Mouse (Mus musculus) left cerebral cortex, postnatal 4 days (tissue): ENCODE measurements around the gene Olfr148. TPM values are rescaled to one million over a fixed set of nuclear protein-coding genes. Genes with fewer than 3 reads are reported as not detected.
A peak's percentile ranks its signal among the peaks of the same experiment; 100 is the strongest.

ENCODE experiments used
- DNase-seq: peaks from one replicate; pipeline ENCODE4 v3.0.0-alpha.2; 2022
- intact Hi-C: fragments of 180-260 bp; cut with DNase I; formaldehyde crosslinking; loops from one replicate; pipeline ENCODE4 v1.15.1; 2025
- total RNA-seq, 2 experiments: library from RNA; stranded (reverse); gene quantifications; 2 replicates each; pipeline ENCODE4 v1.2.3; 2021

The Olfr148 gene
- not detected for total RNA-seq

GRCm38 (mm10) chr9:39610355-39610754 lies at the start of gene Olfr148:
Olfr148 (plus strand) TSS chr9:39610655.
- intact Hi-C loops, result no loop called here

GRCm38 (mm10) chr9:39575469-39575868 lies 35.0 kb upstream of the Olfr148 start, which contains the start of gene Olfr959:
Olfr959 (minus strand) TSS chr9:39575569.
- DNase-seq, result no peak
- intact Hi-C loops, result no loop called here

More at GRCm38 (mm10) chr9:39610355-39610754, at the start of gene Olfr148:
- DNase-seq, result no peak

DNA sequence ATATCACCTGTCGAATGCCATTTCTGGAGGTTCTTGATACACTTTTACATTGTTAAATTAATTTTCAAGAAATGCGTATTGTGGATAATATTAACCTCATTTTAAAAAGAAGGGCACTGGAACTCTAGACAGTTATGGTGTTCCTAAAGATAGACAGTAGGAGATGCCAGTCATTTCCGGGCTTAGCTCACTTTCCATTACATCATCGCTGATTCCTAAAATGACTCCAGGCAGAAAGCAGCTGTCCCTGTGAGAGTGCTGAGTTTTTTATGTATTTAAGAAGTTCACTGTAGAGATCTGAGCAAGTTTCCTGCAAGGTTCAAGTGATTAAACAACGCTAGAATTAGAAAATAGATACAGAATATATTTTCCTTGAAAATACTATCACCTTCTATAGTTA lies 33.4 kb upstream of the Olfr148 start:
- intact Hi-C loops, result no loop called here
- DNase-seq, result no peak

- intact Hi-C loops, result no loop called here
- peak; percentile 20 for DNase-seq
Observed at GRCm38 (mm10) chr9:39602536-39603332, 7.7 kb upstream of the Olfr148 start.

DNA sequence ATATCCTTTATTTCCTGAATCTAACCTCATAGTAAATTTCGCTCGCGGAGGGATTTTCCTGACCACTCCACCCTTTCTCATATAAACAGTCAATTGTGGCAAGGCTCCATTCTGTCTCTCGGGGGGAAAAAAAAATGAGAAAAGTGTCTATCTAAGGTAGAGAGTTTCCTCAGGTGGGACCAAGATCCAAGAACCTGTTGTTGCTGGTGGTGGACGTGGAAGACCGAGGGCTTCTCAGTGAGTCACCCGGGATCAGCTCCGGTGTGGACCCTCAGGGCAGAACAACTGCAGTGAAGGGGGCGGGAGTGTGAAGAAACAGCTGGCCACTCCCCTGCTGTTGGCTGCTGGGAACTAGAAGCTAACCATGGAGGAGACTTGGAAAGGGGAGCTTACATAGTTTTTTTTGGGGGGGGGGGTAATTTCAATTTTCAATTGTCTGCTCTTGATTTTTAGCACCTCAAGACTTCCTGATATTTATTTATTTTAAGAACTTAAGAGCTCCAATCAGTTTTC lies 7.1 kb upstream of the Olfr148 start:
- DNase-seq, result peak; percentile 4

GRCm38 (mm10) chr9:39603999-39604453 lies 6.4 kb upstream of the Olfr148 start, which contains the start of gene AW551984:
AW551984 (minus strand) TSS chr9:39604403.
- peak; percentile 0 for DNase-seq
- intact Hi-C loops, result no loop called here

More for the DNA sequence above, 7.1 kb upstream of the Olfr148 start:
- intact Hi-C loops, result no loop called here

- intact Hi-C loops, result loop anchor here (5.0 kb wide), 1 partner anchor 96 kb away; no protein-coding TSS in a partner anchor
- DNase-seq, result no peak
Observed at GRCm38 (mm10) chr9:39608497-39608896, 2.0 kb upstream of the Olfr148 start.

GRCm38 (mm10) chr9:39611953-39612352 lies 1.5 kb downstream of the Olfr148 start:
- DNase-seq, result peak; percentile 17
- intact Hi-C loops, result no loop called here

DNA sequence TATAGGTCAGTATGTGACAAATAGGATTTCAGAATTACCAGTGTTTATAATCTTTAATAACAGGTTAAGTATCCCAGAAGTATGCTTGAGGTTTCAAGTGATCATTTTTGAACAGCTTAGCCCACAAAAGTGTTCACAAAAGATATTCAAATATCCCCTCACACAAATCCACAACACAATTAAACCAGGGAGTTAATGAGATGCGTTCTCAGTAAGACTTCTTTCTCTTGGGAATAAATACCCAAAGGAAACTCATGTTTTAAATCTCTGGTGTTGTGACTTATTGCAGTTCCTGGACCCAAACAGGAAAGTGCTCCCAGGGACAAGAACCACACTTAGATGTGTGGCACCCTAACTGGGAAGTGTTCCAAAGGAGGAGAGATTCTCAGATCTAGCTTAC lies 10.6 kb downstream of the Olfr148 start, which contains the start of gene Olfr960:
Olfr960 (plus strand) TSS at position 301 of the 400 bp plus-strand sequence.
- DNase-seq, result no peak
- intact Hi-C loops, result no loop called here

DNA sequence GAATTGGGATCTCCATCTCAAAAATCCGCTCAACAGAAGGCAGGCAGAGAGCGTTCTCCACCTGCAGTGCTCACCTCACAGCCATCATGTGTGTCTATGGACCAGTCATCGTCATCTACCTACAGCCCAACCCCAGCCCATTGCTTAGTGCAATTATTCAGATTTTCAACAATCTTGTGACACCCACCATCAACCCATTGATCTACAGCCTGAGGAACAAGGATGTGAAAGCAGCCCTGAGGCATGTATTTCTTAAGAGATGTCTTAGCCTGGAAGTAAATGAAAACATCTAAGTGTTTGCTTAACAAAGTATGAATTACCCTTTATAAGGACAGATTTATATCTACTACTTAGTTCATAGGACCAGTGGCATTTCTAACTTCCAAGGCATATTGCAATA lies 13.3 kb downstream of the Olfr148 start:
- intact Hi-C loops, result no loop called here
- no peak for DNase-seq

GRCm38 (mm10) chr9:39624711-39625110 lies 14.3 kb downstream of the Olfr148 start:
- no peak for DNase-seq
- intact Hi-C loops, result no loop called here

DNA sequence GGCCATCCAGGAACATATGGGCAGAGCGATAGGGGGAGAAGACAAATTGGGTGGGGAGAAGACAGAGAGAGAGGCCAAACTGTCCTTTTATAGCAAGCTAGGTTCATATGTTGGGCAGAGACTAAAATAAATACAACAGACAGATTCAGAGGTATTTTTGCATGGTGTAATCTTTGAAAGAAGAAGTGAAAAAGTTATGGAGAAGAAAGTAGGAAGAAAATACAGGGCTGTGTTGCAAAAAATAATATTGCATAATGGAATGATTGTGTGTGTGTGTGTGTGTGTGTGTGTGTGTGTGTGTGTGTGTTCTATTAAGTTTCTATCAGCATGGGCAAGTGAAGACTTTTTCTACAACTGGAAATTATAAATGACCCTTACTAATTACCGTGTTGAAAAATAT lies 18.6 kb downstream of the Olfr148 start:
- DNase-seq, result no peak

DNA sequence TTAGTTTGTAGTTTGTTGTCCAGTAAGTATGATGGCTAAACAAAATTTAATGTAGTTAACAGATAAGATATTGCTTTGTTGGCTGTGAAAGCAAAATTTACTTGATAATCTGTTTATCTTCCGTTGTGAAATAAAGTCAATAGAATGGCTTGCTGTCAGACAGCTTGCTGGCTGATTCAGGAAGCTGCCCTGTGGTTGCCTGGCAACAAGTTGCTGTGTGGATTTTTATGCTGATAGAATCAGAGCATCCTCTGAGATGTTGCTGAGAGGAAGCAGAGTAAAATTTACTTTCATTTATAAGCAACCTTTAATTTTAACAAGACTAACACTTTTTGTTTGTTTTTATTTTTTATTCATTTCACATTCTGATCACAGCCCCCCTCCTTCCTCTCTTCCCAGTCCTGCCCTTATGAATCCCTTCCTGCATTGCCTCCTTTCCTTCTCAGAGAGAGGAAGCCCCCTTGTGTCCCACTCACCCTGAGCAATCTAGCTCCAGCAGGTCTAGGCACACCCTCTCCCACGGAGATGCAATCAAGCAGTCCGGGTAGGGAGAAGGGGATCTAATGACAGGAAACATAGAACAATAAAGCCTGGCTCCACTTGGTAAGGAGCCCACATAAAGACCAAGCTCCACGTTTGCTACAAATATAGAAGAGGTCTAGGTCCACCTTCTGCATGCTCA lies 23.6 kb downstream of the Olfr148 start:
- intact Hi-C loops, result no loop called here
- DNase-seq, result no peak

More for the DNA sequence above, 18.6 kb downstream of the Olfr148 start:
- intact Hi-C loops, result no loop called here

DNA sequence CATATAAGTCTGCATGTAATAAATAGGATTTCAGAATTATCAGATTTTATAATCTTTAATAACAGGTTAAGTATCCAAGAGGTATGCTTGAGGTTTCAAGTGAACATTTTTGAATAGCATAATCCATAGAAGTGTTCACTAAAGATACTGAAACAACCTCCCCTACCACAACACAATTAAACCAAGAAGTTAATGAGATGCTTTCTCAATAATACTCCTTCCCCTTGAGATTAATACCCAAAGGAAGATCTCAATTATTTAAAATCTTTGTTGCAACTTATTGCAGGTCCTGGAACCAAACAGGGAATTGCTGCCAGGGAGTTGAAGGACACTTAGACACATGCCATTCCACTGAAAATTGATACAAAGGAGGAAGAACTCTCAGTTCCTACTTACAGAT lies 34.3 kb downstream of the Olfr148 start, which contains the start of gene Olfr961:
Olfr961 (plus strand) TSS at position 301 of the 400 bp plus-strand sequence.
- no peak for DNase-seq
- intact Hi-C loops, result no loop called here

- intact Hi-C loops, result no loop called here
- no peak for DNase-seq
Observed at GRCm38 (mm10) chr9:39647382-39647781, 36.9 kb downstream of the Olfr148 start.

- no peak for DNase-seq
- intact Hi-C loops, result no loop called here
Observed at GRCm38 (mm10) chr9:39654756-39655396, 44.4 kb downstream of the Olfr148 start.

Other genes starting within 250 kb of the Olfr148 start
- gene Olfr951, start 223.2 kb upstream of the Olfr148 start, total RNA-seq, result not detected
- gene Olfr952, start 183.5 kb upstream of the Olfr148 start, total RNA-seq, result not detected
- gene Olfr954, start 154.0 kb upstream of the Olfr148 start, total RNA-seq, result not detected
- not detected for gene Olfr955, start 138.7 kb upstream of the Olfr148 start, total RNA-seq
- gene Olfr44, start 116.7 kb upstream of the Olfr148 start, total RNA-seq, result not detected
- not detected for gene Olfr957, start 94.8 kb upstream of the Olfr148 start, total RNA-seq
- under 1 TPM in 1 of 2 experiments, not detected in 1; 0.12 TPM for gene Olfr958, start 56.6 kb upstream of the Olfr148 start, total RNA-seq
- not detected for gene Olfr959, start 35.1 kb upstream of the Olfr148 start, total RNA-seq
- gene AW551984, start 6.3 kb upstream of the Olfr148 start, total RNA-seq, result 10 to 100 TPM; 21.2 to 46.8 TPM
- gene Olfr960, start 10.7 kb downstream of the Olfr148 start, total RNA-seq, result not detected
- gene Olfr961, start 34.4 kb downstream of the Olfr148 start, total RNA-seq, result not detected
- not detected for gene Olfr963, start 56.5 kb downstream of the Olfr148 start, total RNA-seq
- gene Olfr149, start 96.5 kb downstream of the Olfr148 start, total RNA-seq, result not detected
- not detected for gene Olfr965, start 100.7 kb downstream of the Olfr148 start, total RNA-seq
- not detected for gene Olfr150, start 120.3 kb downstream of the Olfr148 start, total RNA-seq
- not detected for gene Olfr967, start 135.6 kb downstream of the Olfr148 start, total RNA-seq
- not detected for gene Olfr968, start 172.6 kb downstream of the Olfr148 start, total RNA-seq
- gene Olfr969, start 180.3 kb downstream of the Olfr148 start, total RNA-seq, result not detected
- not detected for gene Olfr970, start 198.2 kb downstream of the Olfr148 start, total RNA-seq
- gene Olfr971, start 226.2 kb downstream of the Olfr148 start, total RNA-seq, result not detected